Mouse (Mus musculus) midbrain, embryonic 16.5 days (tissue): ENCODE measurements around the gene Mtmr11. TPM values are rescaled to one million over a fixed set of nuclear protein-coding genes. Genes with fewer than 3 reads are reported as not detected.
"Not testable (repeated sequence)": the region's sequence is repeated elsewhere in the genome, so short reads cannot be mapped to it uniquely, and the experiment has no call there.

Experiments used
- ATAC-seq: fragments of 200-750 bp; cut with Nextera tagmentation; 2 replicates; pipeline ENCODE4 v1.8.0; 2017; ENCODE audit warnings: moderate TSS enrichment
- H3K27ac ChIP-seq: fragments of 300-500 bp; sonication (generic); 2 replicates; pipeline ENCODE4 v1.5.1; 2014; ENCODE audit warnings: mild to moderate bottlenecking, low read length, mixed read lengths
- H3K27me3 ChIP-seq: fragments of 300-500 bp; sonication (generic); 2 replicates; pipeline ENCODE4 v1.6.1; 2014; ENCODE audit warnings: low read depth, low read length, mixed read lengths; ENCODE audit not compliant: control insufficient read depth, insufficient read depth
- H3K36me3 ChIP-seq: fragments of 300-500 bp; sonication (generic); 2 replicates; pipeline ENCODE4 v1.6.1; 2014; ENCODE audit warnings: mild to moderate bottlenecking, low read length, moderate library complexity, mixed read lengths; ENCODE audit not compliant: control insufficient read depth, insufficient read depth
- H3K4me1 ChIP-seq: fragments of 300-500 bp; sonication (generic); 2 replicates; pipeline ENCODE4 v1.6.1; 2014; ENCODE audit warnings: mild to moderate bottlenecking, low read length, mixed read lengths; ENCODE audit not compliant: control insufficient read depth, insufficient read depth
- H3K4me2 ChIP-seq: fragments of 300-500 bp; sonication (generic); 2 replicates; pipeline ENCODE4 v1.6.1; 2014; ENCODE audit warnings: mild to moderate bottlenecking, low read length, mixed read lengths
- H3K4me3 ChIP-seq: fragments of 300-500 bp; sonication (generic); 2 replicates; pipeline ENCODE4 v1.5.1; 2014; ENCODE audit warnings: low read depth, mild to moderate bottlenecking, low read length, moderate library complexity, mixed read lengths
- H3K9ac ChIP-seq: fragments of 300-500 bp; sonication (generic); 2 replicates; pipeline ENCODE4 v1.6.1; 2014; ENCODE audit warnings: low read depth, low read length, mixed read lengths
- H3K9me3 ChIP-seq: fragments of 300-500 bp; sonication (generic); replicated peaks from 2 replicates; pipeline ENCODE4 v1.6.1; 2014; ENCODE audit warnings: mild to moderate bottlenecking, low read length, mixed read lengths; ENCODE audit not compliant: control insufficient read depth, poor library complexity, severe bottlenecking
- WGBS: fragments of 180-500 bp; shearing (Covaris S2); extraction: QIAGEN DNeasy Blood & Tissue Kit; methylation state at CpG from one replicate; pipeline ENCODE4 v1.1.7; 2014; 5-methylcytosine and 5-hydroxymethylcytosine counted together
- microRNA-seq: library from miRNA; unstranded; fragments of <30 nt; microRNA quantifications from one replicate; pipeline ENCODE4, GENCODE M21; 2017
- polyA plus RNA-seq: library from polyadenylated mRNA; unstranded; fragments of >200 nt; fragmentation: Nextera tagmentation; extraction: Ambion mirVana; gene quantifications from 2 replicates; pipeline ENCODE4 v1.2.1, GENCODE M21; 2015

Mtmr11 gene
- polyA plus RNA-seq, 1 experiment from 2014 or later = 15.1 TPM

- ATAC-seq = peak; percentile 94
- peak within 1 kb of the TSS; percentile 65 for H3K4me2 ChIP-seq
- peak within 1 kb of the TSS; percentile 78 for H3K9ac ChIP-seq
- no peaks in the 10 kb centered on the region; the same call in 1 of the 2 replicates for H3K27me3 ChIP-seq
- under 1% methylated on average over 37 of the region's 37 CpGs for WGBS
- H3K36me3 ChIP-seq = no peaks in the 10 kb centered on the region
- peak within 1 kb of the TSS; percentile 98 for H3K27ac ChIP-seq
- H3K4me3 ChIP-seq = peak within 1 kb of the TSS; percentile 67
- no peaks in the 10 kb centered on the region for H3K9me3 ChIP-seq
- peaks cover 25% of the 10 kb centered on the region for H3K4me1 ChIP-seq
These were observed 57.9 kb downstream of the Mtmr11 start, which contains the start of the genes Bola1 and Hist2h2ab for GRCm38 (mm10) chr3:96219661-96220130. TSS of gene Bola1 (minus strand) at chr3:96219709. TSS of gene Hist2h2ab (plus strand) at chr3:96219865.

GRCm38 (mm10) chr3:96220131-96220764, 58.4 kb downstream of the Mtmr11 start:
- H3K9ac ChIP-seq = peak overlapping the region; percentile 78
- peak overlapping the region; percentile 98 for H3K27ac ChIP-seq
- not testable (repeated sequence) for H3K27me3 ChIP-seq, H3K36me3 ChIP-seq, H3K9me3 ChIP-seq
- H3K4me3 ChIP-seq = peak overlapping the region; percentile 67
- WGBS = under 1% methylated on average over 31 of the region's 47 CpGs
- peak; percentile 9 for ATAC-seq
- peaks cover 25% of the 10 kb centered on the region for H3K4me1 ChIP-seq
- peak overlapping the region; percentile 65 for H3K4me2 ChIP-seq

GRCm38 (mm10) chr3:96220765-96221639, 59.2 kb downstream of the Mtmr11 start, which contains the start of the genes Hist2h2ac and Hist2h2be:
TSS of gene Hist2h2ac (minus strand) at chr3:96220880.
TSS of gene Hist2h2be (plus strand) at chr3:96221119.
- under 1% methylated on average over 43 of the region's 43 CpGs for WGBS

More at GRCm38 (mm10) chr3:96220765-96221639, 59.2 kb downstream of the Mtmr11 start, which contains the start of the genes Hist2h2ac and Hist2h2be:
- Histone ChIP-seq H3K36me3 (no peaks in the 10 kb centered on the region), H3K4me1 (peaks cover 25% of the 10 kb centered on the region), H3K27ac (peak within 1 kb of the TSS; percentile 98), H3K9me3 (no peaks in the 10 kb centered on the region), H3K27me3 (no peaks in the 10 kb centered on the region), H3K9ac (peak within 1 kb of the TSS; percentile 78), H3K4me3 (peak within 1 kb of the TSS; percentile 67), H3K4me2 (peak within 1 kb of the TSS; percentile 65)
- ATAC-seq = peak; percentile 82

Small RNAs within 50 kb of the gene (microRNA-seq; reads per million reads assigned to microRNA genes)
- gene Gm44492 = not detected

Other genes with a start within 250 kb of the Mtmr11 start
- gene Anp32e, start 232.8 kb upstream of the Mtmr11 start, polyA plus RNA-seq = 110 and 131 TPM in 2 replicates
- gene Plekho1, start 166.0 kb upstream of the Mtmr11 start, polyA plus RNA-seq = 46.1 and 54.6 TPM in 2 replicates
- gene Vps45, start 103.5 kb upstream of the Mtmr11 start, polyA plus RNA-seq = 62.0 and 64.7 TPM in 2 replicates
- gene Otud7b, start 57.5 kb upstream of the Mtmr11 start, polyA plus RNA-seq = 7.0 and 8.4 TPM in 2 replicates
- 134 and 136 TPM in 2 replicates for gene Sf3b4, start 10.3 kb downstream of the Mtmr11 start, polyA plus RNA-seq
- gene Sv2a, start 19.1 kb downstream of the Mtmr11 start, polyA plus RNA-seq = 123 and 137 TPM in 2 replicates
- gene Bola1, start 57.7 kb downstream of the Mtmr11 start, polyA plus RNA-seq = 51.3 and 52.2 TPM in 2 replicates
- not detected in 2 replicates for gene Hist2h2ab, start 57.9 kb downstream of the Mtmr11 start, polyA plus RNA-seq
- 0.66 and 0.99 TPM in 2 replicates for gene Hist2h2ac, start 58.9 kb downstream of the Mtmr11 start, polyA plus RNA-seq
- gene Hist2h2be, start 59.1 kb downstream of the Mtmr11 start, polyA plus RNA-seq = 4.4 and 4.7 TPM in 2 replicates
- 1.3 TPM in 2 replicates for gene Hist2h3c2, start 77.1 kb downstream of the Mtmr11 start, polyA plus RNA-seq
- gene Hist2h2aa2, start 78.3 kb downstream of the Mtmr11 start, polyA plus RNA-seq = 38.1 and 48.4 TPM in 2 replicates
- gene Hist2h2aa1, start 83.5 kb downstream of the Mtmr11 start, polyA plus RNA-seq = 7.4 and 13.2 TPM in 2 replicates
- 0.39 TPM in 1 of 2 replicates, not detected in the other for gene Hist2h3c1, start 84.7 kb downstream of the Mtmr11 start, polyA plus RNA-seq
- 3.3 and 3.8 TPM in 2 replicates for gene Hist2h4, start 101.3 kb downstream of the Mtmr11 start, polyA plus RNA-seq
- gene Hist2h3b, start 106.7 kb downstream of the Mtmr11 start, polyA plus RNA-seq = 5.9 and 7.6 TPM in 2 replicates
- gene Hist2h2bb, start 107.7 kb downstream of the Mtmr11 start, polyA plus RNA-seq = 1.1 TPM in 1 of 2 replicates, not detected in the other
- gene Fcgr1, start 132.0 kb downstream of the Mtmr11 start, polyA plus RNA-seq = 0.89 and 1.5 TPM in 2 replicates